ENCODE assay signal across 9 mouse cellular contexts in the genomic region with DNA sequence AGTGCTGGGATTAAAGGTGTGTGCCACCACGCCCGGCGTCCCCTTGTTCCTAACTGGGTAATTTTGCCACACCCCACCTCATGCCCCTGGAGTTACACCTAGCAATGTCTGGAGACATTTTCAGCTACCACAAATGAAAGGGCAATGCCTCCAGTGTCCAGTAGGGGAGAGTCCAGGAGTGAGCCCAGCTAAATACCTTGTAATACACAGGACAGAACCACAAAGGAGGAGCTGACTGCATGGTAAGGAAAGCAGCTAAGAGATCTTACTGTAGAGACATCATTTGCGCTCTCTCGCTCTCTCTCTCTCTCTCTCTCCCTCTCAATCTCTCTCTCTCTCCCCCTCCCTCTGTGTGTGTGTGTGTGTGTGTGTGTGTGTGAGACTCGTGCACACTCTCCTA.
DNase-seq lines count a peak whose midpoint lies in the region; ATAC-seq and TF ChIP-seq lines count a peak whose summit lies in the region.
"Had no signal": no experiment of that assay in that cellular context is flagged by ENCODE, and none has a peak within 500 bp of the region (broad histone marks: within the 10 kb centered on the region; RNA-seq: fewer than 3 reads in every experiment).

No protein-coding gene starts in this region.

- peak; percentile 95 for DNase-seq in heart, adult 11 months
- no peak for DNase-seq in heart, embryonic 10.5 days (ENCODE audit: low spot score)
- peak; percentile 48 for DNase-seq in CH12.LX (ENCODE audit: extremely low read depth)
- DNase-seq in cerebellum, adult 2 months = peak; percentile 79 to 82
- DNase-seq in layer of hippocampus, adult 8-10 months (ENCODE audit: low spot score in 2 of 2) = no peak

- dilution Hi-C loops in CH12.LX (cut with MboI; ENCODE audit: extremely low pct_ligation_motif_present, extremely low pct_unique_long_range_greater_than_20kb, low sequenced_read_pairs) = no loop called here

- H3K4me3 ChIP-seq in heart, embryonic 10.5 days = no peak overlapping the region
- H3K4me3 ChIP-seq in CH12.LX (replicated peaks in 1 of 3; ENCODE audit: low read depth in 2 of 3, low read length in 2 of 3, poor library complexity in 1 of 3) = no peak overlapping the region
- H3K4me3 ChIP-seq in cerebellum, adult 2 months (replicated peaks; ENCODE audit: insufficient read depth, low read depth, low read length) = peak overlapping the region; percentile 58
- H3K4me3 ChIP-seq in hindbrain, embryonic 13.5 days = no peak overlapping the region
- H3K4me3 ChIP-seq in midbrain, embryonic 12.5 days = no peak overlapping the region

- no peaks in the 10 kb centered on the region for H3K9me3 ChIP-seq in heart, embryonic 10.5 days
- no peaks in the 10 kb centered on the region for H3K9me3 ChIP-seq in CH12.LX (replicated peaks; ENCODE audit: low read length)
- no peaks in the 10 kb centered on the region for H3K9me3 ChIP-seq in hindbrain, embryonic 13.5 days
- H3K9me3 ChIP-seq in midbrain, embryonic 12.5 days = no peaks in the 10 kb centered on the region

- H3K79me2 ChIP-seq in CH12.LX (replicated peaks; ENCODE audit: control insufficient read depth, extremely low read depth, insufficient read depth, poor library complexity, severe bottlenecking) = no peaks in the 10 kb centered on the region

- no peak overlapping the region for H3K4me2 ChIP-seq in CH12.LX (ENCODE audit: insufficient read depth, low read depth, poor library complexity, severe bottlenecking)
- peak overlapping the region; percentile 80; the same call in 1 of the 2 replicates for H3K4me2 ChIP-seq in hindbrain, embryonic 13.5 days
- no peak overlapping the region for H3K4me2 ChIP-seq in midbrain, embryonic 12.5 days (replicated peaks)

- 0 out of 2 replicates have a peak, but pooled peaks cover 12% of the 10 kb centered on the region for H3K36me3 ChIP-seq in heart, embryonic 10.5 days
- no peaks in the 10 kb centered on the region for H3K36me3 ChIP-seq in CH12.LX (replicated peaks in 1 of 2; ENCODE audit: control insufficient read depth in 1 of 2, insufficient read depth in 1 of 2, low read length in 1 of 2)
- no peaks in the 10 kb centered on the region for H3K36me3 ChIP-seq in hindbrain, embryonic 13.5 days
- H3K36me3 ChIP-seq in midbrain, embryonic 12.5 days = no peaks in the 10 kb centered on the region

- ATAC-seq in hindbrain, embryonic 13.5 days (ENCODE audit: low FRiP score) = no peak
- ATAC-seq in midbrain, embryonic 12.5 days (ENCODE audit: low FRiP score, low read depth) = peak; percentile 56; the same call in 1 of the 2 replicates
- ATAC-seq in activated CD4-positive, CD25-positive, alpha-beta regulatory T cell, adult 4 months = no peak

- TF ChIP-seq CTCF in CH12.LX (conservative IDR thresholded peaks at IDR 0.05 in 1 of 2, IDR thresholded peaks at IDR 0.05 in 1 of 2; ENCODE audit: low read depth in 2 of 2, low read length in 2 of 2) = peak; percentile 53 to 65
- peak; percentile 87 for TF ChIP-seq CTCF in cerebellum, adult 2 months (IDR thresholded peaks at IDR 0.05; ENCODE audit: borderline replicate concordance, insufficient read depth, low read depth, low read length)

- H3K27ac ChIP-seq in heart, embryonic 10.5 days = no peak overlapping the region; the same call in 1 of the 2 replicates
- no peak overlapping the region for H3K27ac ChIP-seq in CH12.LX (ENCODE audit: insufficient read depth, low read depth)
- peak overlapping the region; percentile 83 for H3K27ac ChIP-seq in cerebellum, adult 2 months (ENCODE audit: insufficient read depth, low read length)
- no peak overlapping the region for H3K27ac ChIP-seq in hindbrain, embryonic 13.5 days
- H3K27ac ChIP-seq in midbrain, embryonic 12.5 days (replicated peaks) = no peak overlapping the region
- H3K27ac ChIP-seq: macrophage had no signal

- no peak overlapping the region for H3K9ac ChIP-seq in CH12.LX (ENCODE audit: insufficient read depth, low read depth)
- no peak overlapping the region for H3K9ac ChIP-seq in hindbrain, embryonic 13.5 days
- H3K9ac ChIP-seq in midbrain, embryonic 12.5 days (replicated peaks) = no peak overlapping the region

- peaks cover 60% of the 10 kb centered on the region for H3K4me1 ChIP-seq in heart, embryonic 10.5 days
- 0 out of 4 replicates have a peak, but pooled peaks cover 0 to 2% of the 10 kb centered on the region in 2 experiments for H3K4me1 ChIP-seq in CH12.LX (ENCODE audit: control insufficient read depth in 1 of 2, insufficient read depth in 2 of 2)
- peaks cover 51% of the 10 kb centered on the region for H3K4me1 ChIP-seq in cerebellum, adult 2 months (ENCODE audit: control insufficient read depth, insufficient read depth, low read length)
- peaks cover 32% of the 10 kb centered on the region for H3K4me1 ChIP-seq in hindbrain, embryonic 13.5 days (replicated peaks)
- H3K4me1 ChIP-seq in midbrain, embryonic 12.5 days = peaks cover 25% of the 10 kb centered on the region

- no peak for TF ChIP-seq POLR2A in CH12.LX (IDR thresholded peaks at IDR 0.05; ENCODE audit: low read depth, low read length)
- peak; percentile 76; the same call in 1 of the 2 replicates for TF ChIP-seq POLR2A in cerebellum, adult 2 months (IDR thresholded peaks at IDR 0.05; ENCODE audit: borderline replicate concordance, insufficient read depth, low read length)

- WGBS in heart, embryonic 10.5 days = 76% methylated on average over 6 of the region's 6 CpGs
- 20% methylated on average over 6 of the region's 6 CpGs for WGBS in cerebellum, adult 2 months
- 88% methylated on average over 6 of the region's 6 CpGs for WGBS in hindbrain, embryonic 13.5 days
- WGBS in midbrain, embryonic 12.5 days = 84% methylated on average over 6 of the region's 6 CpGs

- no peak for TF ChIP-seq EP300 in CH12.LX (IDR thresholded peaks at IDR 0.05; ENCODE audit: low read length)

- H3K27me3 ChIP-seq in heart, embryonic 10.5 days (ENCODE audit: insufficient read depth, poor library complexity, severe bottlenecking) = 0 out of 2 replicates have a peak, but pooled peaks cover 9% of the 10 kb centered on the region
- H3K27me3 ChIP-seq in CH12.LX (replicated peaks) = no peaks in the 10 kb centered on the region
- H3K27me3 ChIP-seq in cerebellum, adult 2 months (ENCODE audit: control insufficient read depth, insufficient read depth, low read length) = no peaks in the 10 kb centered on the region
- peaks cover 14% of the 10 kb centered on the region for H3K27me3 ChIP-seq in hindbrain, embryonic 13.5 days
- H3K27me3 ChIP-seq in midbrain, embryonic 12.5 days = peaks cover 36% of the 10 kb centered on the region

- in situ Hi-C loops in CH12.LX (cut with MboI; ENCODE audit: low pct_ligation_motif_present, low pct_unique_long_range_greater_than_20kb, low sequenced_read_pairs) = no loop called here

- peak; percentile 30 for TF ChIP-seq RAD21 in CH12.LX (IDR thresholded peaks at IDR 0.05; ENCODE audit: low read depth, low read length)

TF ChIP-seq in CH12.LX, 34 proteins besides CTCF, POLR2A, EP300 and RAD21:
- TF ChIP-seq IRF4 (IDR thresholded peaks at IDR 0.05; ENCODE audit: low read depth, low read length) = no peak
- TF ChIP-seq SMC3 (IDR thresholded peaks at IDR 0.05; ENCODE audit: low read depth, low read length) = peak; percentile 25

Comparison
In these comparisons a context has a peak if more than half of its experiments do, and no peak if none do; other contexts are left out.
1. DNase-seq: peak in heart, adult 11 months (single experiment), CH12.LX (single experiment) and cerebellum, adult 2 months (2 of 2); none in heart, embryonic 10.5 days (single experiment) and layer of hippocampus, adult 8-10 months (0 of 2).